Mouse (Mus musculus): Measurements from ENCODE around the gene Srf.

DNA sequence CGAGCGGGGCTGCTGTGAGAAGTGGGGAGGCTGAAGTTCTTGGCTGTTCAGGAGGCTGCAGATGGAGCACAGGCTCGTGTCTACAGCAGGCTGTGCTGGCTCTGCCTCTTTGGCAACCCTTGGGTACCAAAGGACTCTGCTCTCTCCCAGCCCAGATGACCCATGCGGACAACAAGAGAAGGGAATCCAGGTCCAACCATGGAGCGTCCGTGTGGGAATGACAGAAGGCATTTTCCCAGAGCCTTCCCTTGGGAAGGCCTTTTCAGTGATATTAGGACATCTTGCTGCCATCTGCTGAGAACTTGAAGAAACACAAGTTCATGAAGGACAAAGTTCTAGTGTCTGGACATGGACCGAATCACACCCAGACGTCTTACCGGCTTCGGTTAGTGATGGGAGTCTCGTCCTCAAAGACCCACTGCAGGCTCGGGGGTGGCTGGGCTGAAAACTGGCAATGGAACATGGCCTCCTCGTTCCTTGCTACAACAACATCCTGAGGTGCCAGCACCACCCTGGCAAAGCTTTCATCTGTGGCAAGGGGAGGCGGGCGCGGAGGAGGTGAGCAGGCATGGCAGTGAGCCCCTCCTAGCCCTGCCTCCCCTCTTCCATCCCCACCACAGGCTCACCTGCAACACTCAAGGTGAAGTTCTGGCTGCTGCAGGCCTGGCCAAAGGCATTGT, 33.8 kb upstream of the Srf start:
- TF ChIP-seq CTCF (IDR thresholded peaks at IDR 0.05; ENCODE audit: low read depth) (peak; percentile 12; the same call in 1 of the 2 replicates), EP300 (IDR thresholded peaks at IDR 0.05; ENCODE audit: low read depth) (no peak)

Measured in liver, postnatal 0 days (tissue).